ENCODE assay signal across 24 mouse cellular contexts in the genomic region with DNA sequence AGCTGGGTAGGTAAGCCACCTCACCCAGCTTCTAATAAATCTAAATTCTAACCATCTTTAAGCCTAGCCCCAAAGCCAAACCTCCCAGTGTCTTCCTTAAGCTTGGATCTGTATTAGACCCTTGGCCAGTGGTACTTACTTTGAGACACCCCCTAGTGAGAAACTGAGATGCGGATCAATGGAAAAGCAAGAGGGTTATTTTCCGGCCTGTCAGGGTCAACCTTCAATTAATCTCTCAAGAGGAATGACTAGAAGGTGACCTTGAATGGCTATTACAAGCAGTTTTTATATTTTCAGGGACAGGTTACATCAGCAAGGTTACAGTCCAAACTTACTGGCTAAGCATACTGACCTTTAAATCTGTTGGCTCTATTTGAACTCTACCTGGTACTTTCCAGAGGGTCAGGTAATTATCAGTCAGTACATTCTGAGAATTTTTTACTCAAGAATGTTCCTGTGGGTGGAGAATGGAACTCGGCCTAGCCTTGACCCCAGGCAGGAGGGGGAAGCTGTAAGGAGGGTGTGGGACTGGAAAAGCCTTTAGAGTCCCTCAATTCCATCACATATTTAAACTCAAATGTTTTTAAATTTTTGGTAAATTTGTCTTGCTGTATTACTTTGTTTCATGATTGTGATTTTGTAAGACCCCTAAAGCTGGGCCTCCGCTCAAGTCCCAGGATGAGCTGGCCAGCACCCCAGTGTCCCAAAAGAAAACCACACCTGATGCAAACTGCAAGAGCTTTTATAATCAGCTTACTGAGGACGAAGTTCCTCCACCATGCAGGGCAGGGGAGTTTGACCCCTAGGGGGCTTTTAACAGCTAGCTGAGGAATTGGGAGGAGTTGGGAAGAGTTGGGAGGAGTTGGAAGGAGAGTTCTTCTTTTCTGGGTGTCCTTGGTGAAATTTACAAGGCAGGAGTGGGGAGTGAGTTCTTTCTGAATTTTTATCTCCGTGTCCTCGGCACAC. TPM values are rescaled to one million over a fixed set of nuclear protein-coding genes. Genes with fewer than 3 reads are reported as not detected.
A peak's percentile ranks its signal among the peaks of the same experiment; 100 is the strongest.
DNase-seq lines count a peak whose midpoint lies in the region; ATAC-seq and TF ChIP-seq lines count a peak whose summit lies in the region.
"Had no signal": no experiment of that assay in that cellular context is flagged by ENCODE, and none has a peak within 500 bp of the region (broad histone marks: within the 10 kb centered on the region; RNA-seq: fewer than 3 reads in every experiment).

No protein-coding gene starts in this region.

- no peaks in the 10 kb centered on the region for H3K36me3 ChIP-seq in liver, adult 2 months (ENCODE audit: control insufficient read depth, insufficient read depth, low read length)
- no peaks in the 10 kb centered on the region for H3K36me3 ChIP-seq in liver, embryonic 11.5 days (ENCODE audit: control insufficient read depth, insufficient read depth, low read length)
- H3K36me3 ChIP-seq in forebrain, embryonic 14.5 days (ENCODE audit: control insufficient read depth, insufficient read depth, low read length): no peaks in the 10 kb centered on the region
- H3K36me3 ChIP-seq: forebrain, embryonic 12.5 days; heart, embryonic 13.5 days; hindbrain, embryonic 12.5 days had no signal

- ATAC-seq in liver, embryonic 11.5 days (replicated peaks; ENCODE audit: low FRiP score): no peak
- no peak for ATAC-seq in monocyte, adult 5-6 weeks (replicated peaks; ENCODE audit: insufficient number of reproducible peaks, low FRiP score, low TSS enrichment, poor library complexity, severe bottlenecking)
- ATAC-seq in forebrain, embryonic 14.5 days: no peak
- ATAC-seq: forebrain, postnatal 0 days; hindbrain, embryonic 16.5 days; inflammation-experienced regulatory T-cells, adult 6 months; intestine, postnatal 0 days; Patski had no signal

- H3K27me3 ChIP-seq in liver, adult 2 months (ENCODE audit: control insufficient read depth, insufficient read depth, low read length): peaks cover 5% of the 10 kb centered on the region; the same call in 1 of the 2 replicates
- peaks cover 3% of the 10 kb centered on the region; the same call in 1 of the 2 replicates for H3K27me3 ChIP-seq in liver, embryonic 11.5 days (replicated peaks; ENCODE audit: control insufficient read depth, insufficient read depth, low read length)
- H3K27me3 ChIP-seq in forebrain, embryonic 14.5 days (replicated peaks; ENCODE audit: control insufficient read depth, insufficient read depth, low read length): no peaks in the 10 kb centered on the region
- H3K27me3 ChIP-seq: Patski had no signal

- WGBS in liver, adult 2 months: 71% methylated on average over 7 of the region's 7 CpGs
- WGBS in liver, embryonic 11.5 days: 71% methylated on average over 7 of the region's 7 CpGs
- 75% methylated on average over 7 of the region's 7 CpGs for WGBS in forebrain, embryonic 14.5 days

- H3K4me1 ChIP-seq in liver, adult 2 months (ENCODE audit: control insufficient read depth, insufficient read depth, low read length): peaks cover 4% of the 10 kb centered on the region; the same call in 1 of the 2 replicates
- H3K4me1 ChIP-seq in liver, embryonic 11.5 days (replicated peaks; ENCODE audit: control insufficient read depth, insufficient read depth, low read length): peaks cover 17% of the 10 kb centered on the region
- no peaks in the 10 kb centered on the region for H3K4me1 ChIP-seq in forebrain, embryonic 14.5 days (ENCODE audit: control insufficient read depth, insufficient read depth, low read length)
- H3K4me1 ChIP-seq: hindbrain, embryonic 12.5 days had no signal

- no peak for TF ChIP-seq CTCF in liver, adult 2 months (IDR thresholded peaks at IDR 0.05; ENCODE audit: low read depth, low read length)

- H3K4me2 ChIP-seq in liver, embryonic 11.5 days: no peak overlapping the region
- H3K4me2 ChIP-seq in forebrain, embryonic 14.5 days (ENCODE audit: low read length): no peak overlapping the region
- H3K4me2 ChIP-seq: embryonic facial prominence, embryonic 13.5 days; forebrain, embryonic 12.5 days; heart, embryonic 13.5 days; hindbrain, embryonic 12.5 days had no signal

- H3K4me3 ChIP-seq in liver, adult 2 months (ENCODE audit: insufficient read depth, low read depth, low read length): no peak overlapping the region
- H3K4me3 ChIP-seq in liver, embryonic 11.5 days (ENCODE audit: low read depth, low read length): no peak overlapping the region
- no peak overlapping the region for H3K4me3 ChIP-seq in forebrain, embryonic 14.5 days (ENCODE audit: low read depth, low read length)
- H3K4me3 ChIP-seq: embryonic facial prominence, embryonic 13.5 days; forebrain, embryonic 12.5 days; heart, embryonic 13.5 days; hindbrain, embryonic 12.5 days had no signal

- TF ChIP-seq POLR2A in liver, adult 2 months (IDR thresholded peaks at IDR 0.05; ENCODE audit: extremely low read depth, insufficient read depth, low read length): no peak

- DNase-seq in adrenal gland, postnatal 10 days: peak; percentile 4
- no peak for DNase-seq in adrenal gland, postnatal 14 days
- peak; percentile 81 for DNase-seq in liver, adult 2 months (ENCODE audit: extremely low read depth, low read depth, low spot score)
- no peak for DNase-seq in liver, embryonic 11.5 days (ENCODE audit: low spot score)
- peak; percentile 87 for DNase-seq in ES-CJ7 (ENCODE audit: low read depth, low spot score)
- no peak for DNase-seq in forebrain, embryonic 14.5 days (ENCODE audit: low spot score)
- DNase-seq: cerebellum, adult 11-12 months; cerebellum, adult 9-10 months; cerebellum, postnatal 25 days; forebrain, postnatal 0 days; gastrocnemius, postnatal 25 days; heart, postnatal 4 days had no signal

- no peak overlapping the region for H3K9ac ChIP-seq in liver, adult 2 months (ENCODE audit: low read depth, low read length)
- no peak overlapping the region for H3K9ac ChIP-seq in liver, embryonic 11.5 days (ENCODE audit: low read depth, low read length)
- H3K9ac ChIP-seq in forebrain, embryonic 14.5 days (ENCODE audit: low read length): no peak overlapping the region
- H3K9ac ChIP-seq: embryonic facial prominence, embryonic 13.5 days; forebrain, embryonic 12.5 days; forebrain, postnatal 0 days; heart, embryonic 13.5 days; hindbrain, embryonic 12.5 days had no signal

- H3K79me2 ChIP-seq in liver, adult 2 months (ENCODE audit: control insufficient read depth, insufficient read depth, low read length): no peaks in the 10 kb centered on the region

- no peak overlapping the region for H3K27ac ChIP-seq in liver, adult 2 months (replicated peaks; ENCODE audit: insufficient read depth, low read depth, low read length)
- H3K27ac ChIP-seq in liver, embryonic 11.5 days (ENCODE audit: low read depth, low read length): no peak overlapping the region
- H3K27ac ChIP-seq in forebrain, embryonic 14.5 days (ENCODE audit: low read depth, low read length): no peak overlapping the region
- H3K27ac ChIP-seq: embryonic facial prominence, embryonic 13.5 days; forebrain, embryonic 12.5 days; heart, embryonic 13.5 days; hindbrain, embryonic 12.5 days had no signal

- H3K9me3 ChIP-seq in liver, embryonic 11.5 days (ENCODE audit: control insufficient read depth, low read length): no peaks in the 10 kb centered on the region
- no peaks in the 10 kb centered on the region for H3K9me3 ChIP-seq in forebrain, embryonic 14.5 days (replicated peaks; ENCODE audit: control insufficient read depth, low read length)
- H3K9me3 ChIP-seq: embryonic facial prominence, embryonic 13.5 days; forebrain, embryonic 12.5 days; heart, embryonic 13.5 days; hindbrain, embryonic 12.5 days had no signal

RNA-seq across cellular contexts. Expression of a gene that starts 34.0 kb away (rescaled TPM):
- total RNA-seq in adrenal gland, postnatal 10 days (2021): not detected
- not detected in 2 replicates for total RNA-seq in adrenal gland, postnatal 14 days (2021)
- not detected in 2 replicates for total RNA-seq in liver, adult 2 months (2014; rRNA removed)
- not detected in 2 replicates for polyA plus RNA-seq in liver, adult 2 months (2012; rRNA removed)
- polyA plus RNA-seq in liver, embryonic 11.5 days (2014; fragmentation: Nextera tagmentation; extraction: Ambion mirVana): not detected in 2 replicates
- not detected in 3 replicates for total RNA-seq in monocyte, adult 5-6 weeks (2017)
- polyA plus RNA-seq in forebrain, embryonic 14.5 days (2014; fragmentation: Nextera tagmentation; extraction: Ambion mirVana): not detected in 2 replicates
- total RNA-seq: forebrain, postnatal 0 days; gastrocnemius, adult 18-20 months; gastrocnemius, postnatal 25 days; granulocyte monocyte progenitor cell, adult 5-6 weeks had no signal
- polyA plus RNA-seq: cortical plate, adult 2 months; forebrain, embryonic 12.5 days; forebrain, postnatal 0 days; hindbrain, embryonic 12.5 days; hindbrain, embryonic 16.5 days; inflammation-experienced regulatory T-cells, adult 6 months; Patski had no signal

Comparison
In these comparisons a context has a peak if more than half of its experiments do, and no peak if none do; other contexts are left out.
1. DNase-seq: peak in adrenal gland, postnatal 10 days (single experiment), liver, adult 2 months (single experiment) and ES-CJ7 (single experiment); none in adrenal gland, postnatal 14 days (single experiment), liver, embryonic 11.5 days (single experiment) and forebrain, embryonic 14.5 days (single experiment).